In the genomic region with DNA sequence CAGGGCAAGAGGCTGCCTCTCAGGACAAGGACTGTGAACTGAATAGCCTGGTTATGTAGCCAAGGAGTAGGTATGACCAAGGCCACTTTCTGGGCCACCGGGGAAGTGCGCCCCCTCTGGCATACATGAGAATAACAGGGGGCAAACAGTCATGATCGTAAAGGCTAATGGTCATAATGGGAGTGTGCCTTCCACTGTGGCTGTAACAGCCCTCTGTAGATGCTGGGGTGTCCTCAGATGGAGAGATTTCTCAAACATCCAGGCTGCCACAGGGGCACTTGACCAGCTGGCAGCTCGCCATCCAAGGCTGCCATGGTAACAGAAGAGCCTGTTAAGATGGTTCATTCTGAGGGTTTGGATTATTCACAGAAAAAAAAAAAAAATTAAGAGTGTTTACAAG, we compare ENCODE assay signal across 9 mouse cellular contexts.
DNase-seq lines count a peak whose midpoint lies in the region; ATAC-seq and TF ChIP-seq lines count a peak whose summit lies in the region.
"Had no signal": no experiment of that assay in that cellular context is flagged by ENCODE, and none has a peak within 500 bp of the region (broad histone marks: within the 10 kb centered on the region; RNA-seq: fewer than 3 reads in every experiment).

No protein-coding gene starts in this region.

- no peaks in the 10 kb centered on the region for H3K27me3 ChIP-seq in forebrain, postnatal 0 days (ENCODE audit: insufficient read depth, low read length)
- H3K27me3 ChIP-seq in forebrain, embryonic 13.5 days, result peaks cover 93% of the 10 kb centered on the region
- H3K27me3 ChIP-seq: hindbrain, embryonic 15.5 days had no signal

- H3K36me3 ChIP-seq in forebrain, postnatal 0 days (ENCODE audit: insufficient read depth), result peaks cover 20% of the 10 kb centered on the region
- H3K36me3 ChIP-seq in forebrain, embryonic 13.5 days (ENCODE audit: poor library complexity, severe bottlenecking), result peaks cover 14% of the 10 kb centered on the region

- TF ChIP-seq CTCF in forebrain, postnatal 0 days (IDR thresholded peaks at IDR 0.05; ENCODE audit: low read depth), result peak; percentile 58

- H3K9ac ChIP-seq in forebrain, postnatal 0 days, result no peak overlapping the region
- H3K9ac ChIP-seq in forebrain, embryonic 13.5 days, result no peak overlapping the region
- H3K9ac ChIP-seq: hindbrain, embryonic 15.5 days had no signal

- H3K27ac ChIP-seq in forebrain, postnatal 0 days (ENCODE audit: low read depth, low read length), result no peak overlapping the region
- H3K27ac ChIP-seq in forebrain, embryonic 13.5 days, result no peak overlapping the region
- H3K27ac ChIP-seq: hindbrain, embryonic 15.5 days had no signal

- WGBS in forebrain, postnatal 0 days, result 68% methylated on average over 4 of the region's 4 CpGs
- WGBS in forebrain, embryonic 13.5 days, result 70% methylated on average over 4 of the region's 4 CpGs

- peak; percentile 56 for DNase-seq in forebrain, postnatal 0 days
- DNase-seq in ovary, postnatal 36 days (ENCODE audit: low spot score), result peak; percentile 22
- no peak for DNase-seq in ovary, postnatal 10 days (ENCODE audit: low spot score)
- DNase-seq in cerebellum, adult 9-11 months, result peak; percentile 84
- peak; percentile 39 for DNase-seq in lung, postnatal 36 days
- DNase-seq in embryo, embryonic 9.5 days (ENCODE audit: extremely low spot score), result no peak
- DNase-seq in heart, adult 8-10 months (ENCODE audit: low spot score), result no peak

- H3K4me3 ChIP-seq in forebrain, postnatal 0 days (ENCODE audit: low read depth, low read length), result no peak overlapping the region
- H3K4me3 ChIP-seq in forebrain, embryonic 13.5 days, result no peak overlapping the region
- H3K4me3 ChIP-seq: hindbrain, embryonic 15.5 days had no signal

- H3K9me3 ChIP-seq in forebrain, postnatal 0 days (ENCODE audit: low read length), result no peaks in the 10 kb centered on the region
- 0 out of 2 replicates have a peak, but pooled peaks cover 4% of the 10 kb centered on the region for H3K9me3 ChIP-seq in forebrain, embryonic 13.5 days (replicated peaks)
- H3K9me3 ChIP-seq: hindbrain, embryonic 15.5 days had no signal

- no peak overlapping the region for H3K4me2 ChIP-seq in forebrain, postnatal 0 days (ENCODE audit: low read depth)
- no peak overlapping the region for H3K4me2 ChIP-seq in forebrain, embryonic 13.5 days
- H3K4me2 ChIP-seq: hindbrain, embryonic 15.5 days had no signal

- H3K4me1 ChIP-seq in forebrain, postnatal 0 days (ENCODE audit: insufficient read depth), result no peaks in the 10 kb centered on the region
- H3K4me1 ChIP-seq in forebrain, embryonic 13.5 days, result peaks cover 44% of the 10 kb centered on the region

- peak; percentile 38; the same call in 1 of the 2 replicates for ATAC-seq in forebrain, postnatal 0 days
- no peak for ATAC-seq in forebrain, embryonic 13.5 days

Comparison
In these comparisons a context has a peak if more than half of its experiments do, and no peak if none do; other contexts are left out.
1. DNase-seq: peak in forebrain, postnatal 0 days (single experiment), ovary, postnatal 36 days (single experiment), cerebellum, adult 9-11 months (single experiment) and lung, postnatal 36 days (single experiment); none in ovary, postnatal 10 days (single experiment), embryo, embryonic 9.5 days (single experiment) and heart, adult 8-10 months (single experiment).